Mouse (Mus musculus) layer of hippocampus, postnatal 25 days (tissue): ENCODE results near the gene Ppp3ca. TPM values are rescaled to one million over a fixed set of nuclear protein-coding genes. Genes with fewer than 3 reads are reported as not detected.
A peak's percentile ranks its signal among the peaks of the same experiment; 100 is the strongest.

ENCODE experiments used
- DNase-seq, 2 experiments: peaks; one replicate each; pipeline ENCODE4 v3.0.0; 2022; ENCODE audit warnings: mixed read lengths in 2 of 2, low spot score in 1 of 2; ENCODE audit errors: extremely low spot score in 1 of 2
- microRNA-seq, 2 experiments: library from miRNA; unstranded; fragments of <30 nt; microRNA quantifications; one replicate each; pipeline ENCODE4 v1.2.0; 2021
- total RNA-seq, 2 experiments: library from RNA; stranded (reverse); gene quantifications; 2 replicates each; pipeline ENCODE4 v1.2.3; 2021

Ppp3ca gene
- total RNA-seq, 2 experiments from 2014 or later: 1,252 to 1,286 TPM

- DNase-seq: no peak
Observed at GRCm38 (mm10) chr3:136967510-136967909, 297.6 kb downstream of the Ppp3ca start.

- DNase-seq: peak in 1 of 2 experiments; percentile 27
Observed at GRCm38 (mm10) chr3:136969796-136970195, 299.9 kb downstream of the Ppp3ca start.

DNA sequence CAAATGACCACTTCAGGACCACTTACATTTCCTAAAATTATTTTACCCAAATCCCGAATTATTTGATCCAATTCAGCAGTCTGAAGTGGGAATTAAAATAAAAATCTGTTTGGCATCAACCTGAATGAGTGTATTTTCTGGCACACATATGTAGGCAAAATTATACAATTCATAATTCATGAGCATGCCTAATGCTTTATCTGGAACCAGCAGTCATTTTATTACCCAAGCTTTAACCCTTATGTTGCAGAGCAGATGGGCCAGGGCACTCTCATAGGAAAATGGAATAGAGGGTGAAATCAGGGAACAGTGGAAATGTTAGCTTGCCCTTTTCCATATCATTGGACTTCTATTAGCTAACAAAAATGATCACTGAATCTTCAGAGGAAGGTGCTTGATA is 307.9 kb downstream of the Ppp3ca start:
- no peak for DNase-seq

GRCm38 (mm10) chr3:136980915-136981588 is 311.1 kb downstream of the Ppp3ca start:
- no peak for DNase-seq

- DNase-seq: no peak
Observed at GRCm38 (mm10) chr3:136981589-136981924, 311.6 kb downstream of the Ppp3ca start.

GRCm38 (mm10) chr3:136982021-136982420 is 312.1 kb downstream of the Ppp3ca start:
- DNase-seq: no peak

DNA sequence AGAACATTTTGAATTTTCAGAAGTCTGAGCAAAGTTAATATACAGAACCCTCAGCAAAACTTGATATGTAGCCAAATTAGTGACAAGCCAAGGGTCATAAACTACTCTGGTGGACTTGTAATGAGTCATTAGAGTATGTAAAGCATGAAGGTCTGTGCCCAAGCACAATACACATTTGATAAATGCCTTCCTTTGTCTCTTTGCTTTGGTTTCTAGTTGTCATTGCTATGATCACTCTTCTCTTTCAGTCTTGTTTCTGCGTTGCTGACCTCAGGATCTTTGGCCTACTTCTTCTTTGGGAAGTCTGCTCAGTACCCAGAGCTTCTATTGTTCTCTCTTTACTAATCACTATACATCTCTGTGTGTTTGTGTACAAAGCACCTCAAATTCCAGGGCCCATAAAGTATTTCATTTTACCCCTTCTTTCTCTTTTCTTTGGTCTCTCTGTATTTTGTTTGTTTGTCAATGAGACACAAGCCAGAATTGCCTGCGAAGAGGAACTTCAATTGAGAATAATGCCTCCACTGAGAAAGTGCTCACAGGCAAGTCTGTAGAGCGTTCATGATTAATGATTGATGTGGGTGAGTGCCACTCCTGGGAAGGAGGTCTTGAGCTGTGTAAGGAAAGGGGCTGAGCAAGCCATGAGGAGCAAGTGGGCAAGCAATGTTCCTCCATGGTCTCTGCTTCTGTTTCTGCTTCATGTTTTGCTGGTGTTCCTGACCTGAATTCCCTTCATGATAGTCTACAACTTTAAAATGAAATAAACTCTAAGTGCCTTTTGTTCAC is 316.4 kb downstream of the Ppp3ca start:
- no peak for DNase-seq

Small RNA genes lying within 50 kb of the gene (microRNA-seq; reads per million reads assigned to microRNA genes)
- gene Gm44327: 0 reads per million in 2 experiments
